In the genomic region with DNA sequence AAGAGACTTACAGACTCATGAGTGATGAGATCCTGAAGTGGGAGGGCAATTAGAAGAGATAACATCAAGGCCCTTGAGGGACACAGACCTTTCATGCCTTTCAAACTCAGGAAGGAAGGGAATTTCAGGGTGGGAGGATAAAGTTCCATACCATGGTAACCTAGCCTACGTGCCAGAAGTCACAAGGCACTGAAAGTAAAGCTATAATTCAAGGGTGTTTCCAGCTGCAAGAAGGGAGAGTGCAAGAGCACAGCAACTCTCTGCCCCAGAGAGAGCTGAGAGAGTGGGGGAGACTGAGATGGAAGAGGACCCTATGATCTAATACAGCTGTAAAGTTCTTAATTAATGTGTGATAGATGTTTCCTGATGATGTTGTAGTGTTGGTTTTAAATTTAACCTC, we compare ENCODE assay signal across 28 mouse cellular contexts. TPM values are rescaled to one million over a fixed set of nuclear protein-coding genes. Genes with fewer than 3 reads are reported as not detected.
A peak's percentile ranks its signal among the peaks of the same experiment; 100 is the strongest.
DNase-seq lines count a peak whose midpoint lies in the region; ATAC-seq lines count a peak whose summit lies in the region.
"Had no signal": no experiment of that assay in that cellular context is flagged by ENCODE, and none has a peak within 500 bp of the region (broad histone marks: within the 10 kb centered on the region; RNA-seq: fewer than 3 reads in every experiment).

No protein-coding gene starts in this region.

- no peaks in the 10 kb centered on the region for H3K27me3 ChIP-seq in heart, embryonic 14.5 days (ENCODE audit: control insufficient read depth, insufficient read depth, low read length)
- no peaks in the 10 kb centered on the region for H3K27me3 ChIP-seq in kidney, embryonic 15.5 days
- H3K27me3 ChIP-seq in forebrain, embryonic 10.5 days (ENCODE audit: poor library complexity, severe bottlenecking) = no peaks in the 10 kb centered on the region
- H3K27me3 ChIP-seq: embryonic facial prominence, embryonic 13.5 days; limb, embryonic 12.5 days; midbrain, embryonic 12.5 days; neural tube, embryonic 15.5 days; stomach, embryonic 15.5 days had no signal

- 3% methylated on average over 1 of the region's 1 CpGs for WGBS in heart, embryonic 14.5 days
- 0% methylated on average over 1 of the region's 1 CpGs for WGBS in kidney, embryonic 15.5 days
- WGBS in forebrain, embryonic 10.5 days = 53% methylated on average over 1 of the region's 1 CpGs

- H3K9ac ChIP-seq in heart, embryonic 14.5 days (ENCODE audit: low read length) = no peak overlapping the region
- H3K9ac ChIP-seq in kidney, embryonic 15.5 days = no peak overlapping the region
- H3K9ac ChIP-seq: embryonic facial prominence, embryonic 13.5 days; forebrain, postnatal 0 days; hindbrain, embryonic 14.5 days; limb, embryonic 12.5 days; liver, postnatal 0 days; midbrain, embryonic 12.5 days; neural tube, embryonic 15.5 days; stomach, embryonic 15.5 days had no signal

- DNase-seq in adrenal gland, adult 2 months = peak; percentile 1
- no peak for DNase-seq in adrenal gland, adult (ENCODE audit: inconsistent age in 2 of 2, low spot score in 1 of 2)
- DNase-seq in heart, adult 11 months = no peak
- no peak for DNase-seq in kidney, postnatal 4 days
- peak; percentile 28 for DNase-seq in fat pad, adult 2 months (ENCODE audit: extremely low read depth, low read depth, low spot score)
- DNase-seq in forebrain, embryonic 10.5 days (ENCODE audit: extremely low spot score, low spot score) = no peak
- DNase-seq: cerebellum, adult 9-10 months; forebrain, postnatal 0 days; gastrocnemius, postnatal 25 days; kidney, postnatal 10 days; layer of hippocampus, postnatal 36 days; liver, postnatal 0 days; lung, postnatal 10 days; right cerebral cortex, adult 18-20 months; right cerebral cortex, postnatal 4 days; thymus, adult 18-20 months; thymus, postnatal 36 days had no signal

- H3K4me3 ChIP-seq in heart, embryonic 14.5 days (ENCODE audit: control insufficient read depth in 1 of 2, insufficient read depth in 1 of 2, low read depth in 1 of 2, low read length in 2 of 2) = no peak overlapping the region
- H3K4me3 ChIP-seq in kidney, embryonic 15.5 days (replicated peaks) = no peak overlapping the region
- H3K4me3 ChIP-seq in forebrain, embryonic 10.5 days = no peak overlapping the region
- H3K4me3 ChIP-seq: embryonic facial prominence, embryonic 13.5 days; limb, embryonic 12.5 days; midbrain, embryonic 12.5 days; neural tube, embryonic 15.5 days; stomach, embryonic 15.5 days had no signal

- no peaks in the 10 kb centered on the region for H3K9me3 ChIP-seq in heart, embryonic 14.5 days (ENCODE audit: control insufficient read depth, low read length)
- H3K9me3 ChIP-seq in kidney, embryonic 15.5 days (replicated peaks) = no peaks in the 10 kb centered on the region
- H3K9me3 ChIP-seq in forebrain, embryonic 10.5 days = no peaks in the 10 kb centered on the region
- H3K9me3 ChIP-seq: embryonic facial prominence, embryonic 13.5 days; limb, embryonic 12.5 days; midbrain, embryonic 12.5 days; neural tube, embryonic 15.5 days; stomach, embryonic 15.5 days had no signal

- no peaks in the 10 kb centered on the region for H3K36me3 ChIP-seq in heart, embryonic 14.5 days (ENCODE audit: control insufficient read depth, insufficient read depth, low read length)
- H3K36me3 ChIP-seq in kidney, embryonic 15.5 days = no peaks in the 10 kb centered on the region
- no peaks in the 10 kb centered on the region for H3K36me3 ChIP-seq in forebrain, embryonic 10.5 days (replicated peaks)
- H3K36me3 ChIP-seq: embryonic facial prominence, embryonic 13.5 days; limb, embryonic 12.5 days; midbrain, embryonic 12.5 days; stomach, embryonic 15.5 days had no signal

- ATAC-seq in heart, embryonic 14.5 days (ENCODE audit: insufficient number of reproducible peaks, insufficient read depth, low FRiP score, low read depth) = no peak
- ATAC-seq in kidney, embryonic 15.5 days (replicated peaks; ENCODE audit: low FRiP score) = 0 out of 2 replicates have a peak, but pooled peaks have one; percentile 58
- ATAC-seq: forebrain, postnatal 0 days; inflammation-experienced regulatory T-cells, adult 6 months; liver, postnatal 0 days had no signal

- peak overlapping the region; percentile 64 to 66; a peak in 3 of 4 replicates for H3K27ac ChIP-seq in heart, embryonic 14.5 days (replicated peaks in 1 of 2; ENCODE audit: control insufficient read depth in 1 of 2, insufficient read depth in 1 of 2, low read depth in 2 of 2, low read length in 2 of 2)
- H3K27ac ChIP-seq in kidney, embryonic 15.5 days = peak overlapping the region; percentile 32
- no peak overlapping the region for H3K27ac ChIP-seq in forebrain, embryonic 10.5 days
- H3K27ac ChIP-seq: embryonic facial prominence, embryonic 13.5 days; hindbrain, embryonic 14.5 days; limb, embryonic 12.5 days; midbrain, embryonic 12.5 days; neural tube, embryonic 15.5 days; stomach, embryonic 15.5 days had no signal

- H3K4me2 ChIP-seq in heart, embryonic 14.5 days (ENCODE audit: low read length) = no peak overlapping the region
- H3K4me2 ChIP-seq in kidney, embryonic 15.5 days = no peak overlapping the region
- H3K4me2 ChIP-seq: embryonic facial prominence, embryonic 13.5 days; hindbrain, embryonic 14.5 days; limb, embryonic 12.5 days; liver, embryonic 11.5 days; midbrain, embryonic 12.5 days; neural tube, embryonic 15.5 days; stomach, embryonic 15.5 days had no signal

- peaks cover 2 to 10% of the 10 kb centered on the region in 2 experiments; a peak in 3 of 4 replicates for H3K4me1 ChIP-seq in heart, embryonic 14.5 days (ENCODE audit: control insufficient read depth in 2 of 2, insufficient read depth in 2 of 2, low read length in 2 of 2)
- 0 out of 2 replicates have a peak, but pooled peaks cover 8% of the 10 kb centered on the region for H3K4me1 ChIP-seq in kidney, embryonic 15.5 days
- no peaks in the 10 kb centered on the region for H3K4me1 ChIP-seq in forebrain, embryonic 10.5 days
- H3K4me1 ChIP-seq: embryonic facial prominence, embryonic 13.5 days; limb, embryonic 12.5 days; midbrain, embryonic 12.5 days; neural tube, embryonic 15.5 days; stomach, embryonic 15.5 days had no signal

RNA-seq across cellular contexts. Expression of a gene that starts 51.9 kb away (rescaled TPM):
- under 1 TPM; 0.35 to 0.86 TPM for total RNA-seq in adrenal gland, adult 2 months (2021)
- not detected in 2 replicates for polyA plus RNA-seq in adrenal gland, adult 2 months (2012; rRNA removed)
- not detected in 2 replicates for polyA plus RNA-seq in heart, embryonic 14.5 days (2014; fragmentation: Nextera tagmentation; extraction: Ambion mirVana)
- polyA plus RNA-seq in kidney, embryonic 15.5 days (2015; fragmentation: Nextera tagmentation; extraction: Ambion mirVana) = not detected in 2 replicates
- polyA plus RNA-seq in forebrain, embryonic 10.5 days (2016; fragmentation: Nextera tagmentation; extraction: Ambion mirVana) = not detected in 2 replicates
- total RNA-seq: forebrain, postnatal 0 days; gastrocnemius, postnatal 25 days; megakaryocyte progenitor cell, adult 5-6 weeks had no signal
- polyA plus RNA-seq: embryonic facial prominence, embryonic 13.5 days; forebrain, postnatal 0 days; inflammation-experienced regulatory T-cells, adult 6 months; limb, embryonic 12.5 days; liver, embryonic 11.5 days; liver, postnatal 0 days; midbrain, embryonic 12.5 days; stomach, embryonic 15.5 days had no signal

Comparison
In these comparisons a context has a peak if more than half of its experiments do, and no peak if none do; other contexts are left out.
1. DNase-seq: peak in adrenal gland, adult 2 months (single experiment) and fat pad, adult 2 months (single experiment); none in adrenal gland, adult (0 of 2), heart, adult 11 months (single experiment), kidney, postnatal 4 days (0 of 2) and forebrain, embryonic 10.5 days (single experiment).